Mouse (Mus musculus): ENCODE measurements at regions not wholly inside any gene's neighbourhood (a gene's known extent, or its start where the extent isn't known, plus 50 kb on each side); places are given as distances from the start of the nearest gene placed in this dataset.
A peak's percentile ranks its signal among the peaks of the same experiment; 100 is the strongest.

- intact Hi-C loops (cut with DNase I), result loop anchor here (5.0 kb wide), 1 partner anchor 265 kb away; no protein-coding TSS in a partner anchor
- no peak for DNase-seq
Measured at GRCm38 (mm10) chr19:24622776-24623175, 51.0 kb upstream of the Tmem252 start.

GRCm38 (mm10) chr19:24622309-24622708 lies 51.5 kb upstream of the Tmem252 start:
- no peak for DNase-seq
- intact Hi-C loops (cut with DNase I), result loop anchor here (5.0 kb wide), 1 partner anchor 265 kb away; no protein-coding TSS in a partner anchor

- intact Hi-C loops (cut with DNase I), result loop anchor here (5.0 kb wide), 1 partner anchor 266 kb away; no protein-coding TSS in a partner anchor
- DNase-seq, result peak; percentile 74 to 86
Measured at GRCm38 (mm10) chr19:24621610-24622220, 52.1 kb upstream of the Tmem252 start.

GRCm38 (mm10) chr19:24615762-24616310 lies 58.0 kb upstream of the Tmem252 start:
- intact Hi-C loops (cut with DNase I), result no loop called here
- no peak for DNase-seq

- intact Hi-C loops (cut with DNase I), result loop anchor here (5.0 kb wide), 1 partner anchor 306 kb away; no protein-coding TSS in a partner anchor
- DNase-seq, result no peak
Measured at GRCm38 (mm10) chr19:24607884-24608283, 52.2 kb upstream of the Pip5k1b start.

GRCm38 (mm10) chr19:24606390-24606976 lies 50.8 kb upstream of the Pip5k1b start:
- intact Hi-C loops (cut with DNase I), result loop anchor here (5.0 kb wide), 1 partner anchor 304 kb away; no protein-coding TSS in a partner anchor
- DNase-seq, result peak; percentile 9 to 26
